Mouse (Mus musculus) left cerebral cortex, adult 18-20 months (tissue): ENCODE data around the gene Sufu. TPM values are rescaled to one million over a fixed set of nuclear protein-coding genes. Genes with fewer than 3 reads are reported as not detected.
A peak's percentile ranks its signal among the peaks of the same experiment; 100 is the strongest.

ENCODE experiments used
- DNase-seq, 2 experiments: peaks; one replicate each; pipeline ENCODE4 v3.0.0; 2021 to 2022; ENCODE audit warnings: low spot score in 2 of 2, mixed read lengths in 1 of 2
- total RNA-seq, 2 experiments: library from RNA; stranded (reverse); gene quantifications; 2 replicates each; pipeline ENCODE4 v1.2.3; 2021

Gene Sufu
- total RNA-seq, 2 experiments from 2014 or later, result 18.4 to 18.6 TPM

DNA sequence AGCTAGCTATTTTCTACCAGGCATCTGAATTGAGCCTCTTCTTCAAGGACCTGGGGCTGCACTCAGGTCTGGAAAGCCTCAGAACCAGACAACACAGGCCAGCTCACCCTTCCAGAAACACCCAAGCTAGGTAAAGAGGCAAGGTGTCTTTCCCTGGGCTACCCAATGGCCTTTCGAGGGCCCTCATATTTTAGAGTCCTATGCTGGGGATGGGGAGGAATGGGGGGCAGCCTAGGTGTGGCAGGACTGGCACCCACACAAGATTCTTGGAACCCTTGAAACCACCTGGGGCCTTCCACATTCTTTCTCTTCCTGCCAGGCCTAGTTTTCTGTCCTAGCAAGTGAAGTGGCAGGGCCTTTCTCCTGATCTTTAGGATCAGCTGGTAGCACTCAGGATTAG lies 92.8 kb downstream of the Sufu start:
- DNase-seq, result no peak

DNA sequence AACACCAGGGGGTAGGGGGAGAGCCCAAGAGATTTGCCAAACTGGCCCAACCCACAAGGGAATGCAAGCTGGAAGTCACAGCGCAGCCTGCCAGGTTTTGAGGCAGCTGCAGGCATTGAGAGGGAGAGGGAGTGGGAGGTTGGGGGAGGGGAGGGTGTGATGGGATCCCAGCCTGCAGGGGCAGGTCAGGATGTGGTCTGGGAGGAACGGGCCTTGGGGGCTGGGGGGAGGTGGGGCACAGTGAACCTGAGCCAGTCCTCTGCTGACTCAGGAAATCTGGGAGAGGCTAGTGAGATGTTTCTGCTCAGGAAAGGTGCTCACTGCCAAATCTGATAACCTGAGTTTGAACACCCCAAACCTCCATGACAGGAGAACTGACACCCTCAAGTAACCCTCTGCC lies 93.9 kb downstream of the Sufu start:
- DNase-seq, result no peak

- no peak for DNase-seq
Observed at GRCm38 (mm10) chr19:46495136-46495535, 98.4 kb downstream of the Sufu start.

GRCm38 (mm10) chr19:46497230-46497629 lies 100.5 kb downstream of the Sufu start:
- DNase-seq, result no peak

- DNase-seq, result no peak
Observed at GRCm38 (mm10) chr19:46499539-46499835, 102.8 kb downstream of the Sufu start.

- peak; percentile 91 to 94 for DNase-seq
Observed at GRCm38 (mm10) chr19:46499836-46500580, 103.3 kb downstream of the Sufu start.

DNA sequence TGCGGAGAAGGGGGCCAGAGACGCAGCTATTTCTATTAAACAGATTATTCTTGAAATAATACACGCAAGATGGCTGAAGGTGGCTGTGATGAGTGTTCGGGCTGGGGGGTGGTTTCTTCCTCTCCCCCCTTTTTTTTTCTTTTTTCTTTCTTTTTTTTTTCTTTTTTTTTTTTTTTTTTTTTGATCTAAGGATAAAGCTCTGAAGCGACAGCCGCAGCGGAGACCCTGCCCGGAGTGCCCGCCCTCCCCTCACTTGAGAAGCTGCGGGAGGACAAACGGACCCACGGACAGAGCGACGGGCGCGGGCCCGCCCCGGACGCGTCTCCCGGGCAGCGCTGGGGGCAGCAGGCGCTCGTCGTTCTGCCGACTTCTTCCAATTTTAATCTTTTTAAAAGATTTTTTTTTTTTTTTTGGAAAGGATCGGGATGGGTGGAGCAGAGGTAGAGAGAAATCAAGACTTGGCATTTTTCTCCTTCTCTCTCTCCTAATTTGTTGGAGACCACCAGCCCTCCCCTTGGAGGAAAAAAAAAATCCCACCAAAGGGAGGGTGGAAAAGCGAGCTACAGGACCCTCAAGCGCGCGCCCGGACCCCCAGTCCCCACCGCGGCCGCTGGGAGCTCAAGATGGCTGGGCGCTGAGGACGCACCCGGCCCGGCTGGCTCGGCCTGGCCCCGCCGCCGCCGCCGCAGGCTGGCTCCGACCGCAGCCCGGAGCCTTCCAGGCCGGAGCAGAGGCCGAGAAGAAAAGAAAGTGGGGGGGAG lies 104.1 kb downstream of the Sufu start:
- peak; percentile 41 to 53 for DNase-seq

DNA sequence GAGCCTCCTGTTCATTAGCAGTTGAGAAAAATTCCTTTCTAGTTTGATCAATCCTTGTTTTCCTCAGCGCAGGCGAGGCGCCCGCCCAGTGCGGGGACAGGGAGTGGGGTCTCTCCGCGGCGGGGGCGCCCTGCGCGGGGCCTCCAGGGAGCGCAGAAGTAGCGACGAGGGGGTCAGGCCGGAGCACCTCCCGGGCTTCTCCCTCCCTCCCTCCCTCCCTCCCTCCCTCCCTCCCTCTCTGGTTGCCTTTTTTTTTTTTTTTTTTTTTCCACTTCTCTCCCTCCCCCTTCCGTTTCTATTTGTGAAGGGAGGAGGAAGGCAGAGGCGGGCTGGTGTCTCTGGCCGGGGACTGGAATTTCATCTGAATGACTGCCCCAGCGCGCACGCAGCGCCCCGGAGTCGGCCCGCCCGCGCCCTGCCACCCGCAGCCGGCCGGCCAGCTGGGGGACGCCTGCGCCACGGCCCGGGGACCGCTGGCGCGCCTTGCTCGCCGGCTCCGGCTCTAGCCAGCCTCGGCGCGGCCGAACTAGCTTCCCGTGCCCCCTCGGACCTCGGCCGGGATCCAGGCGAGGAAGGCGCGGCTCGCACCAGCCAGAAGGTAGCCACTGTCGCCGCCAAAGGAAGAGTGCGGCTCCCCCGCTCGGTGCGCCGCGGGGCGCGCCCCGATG lies 104.8 kb downstream of the Sufu start, which contains the start of gene Trim8:
Gene Trim8, plus strand, starts transcription at position 302 of the 668 bp plus-strand sequence.
- peak; percentile 73 to 83 for DNase-seq

DNA sequence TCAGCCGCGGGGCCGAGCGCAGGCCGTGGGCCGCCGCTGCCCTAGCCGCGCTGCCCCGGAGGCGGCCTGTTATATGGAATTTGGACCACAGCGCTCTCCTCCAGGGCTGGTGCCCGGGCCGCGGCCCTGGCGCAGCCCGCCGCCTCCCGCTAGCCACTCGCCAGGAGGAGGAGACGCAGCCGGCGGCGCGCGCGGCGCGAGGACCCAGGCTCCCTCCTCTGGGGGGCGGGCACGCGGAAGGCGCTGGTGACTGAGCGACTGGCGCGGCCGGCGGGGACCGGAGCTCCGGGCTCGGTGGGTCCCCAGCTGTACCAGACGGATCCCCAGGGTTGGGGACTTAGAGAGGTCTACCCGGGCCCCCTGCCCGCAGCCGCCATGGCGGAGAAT lies 105.4 kb downstream of the Sufu start:
- DNase-seq, result peak; percentile 76 to 84

DNA sequence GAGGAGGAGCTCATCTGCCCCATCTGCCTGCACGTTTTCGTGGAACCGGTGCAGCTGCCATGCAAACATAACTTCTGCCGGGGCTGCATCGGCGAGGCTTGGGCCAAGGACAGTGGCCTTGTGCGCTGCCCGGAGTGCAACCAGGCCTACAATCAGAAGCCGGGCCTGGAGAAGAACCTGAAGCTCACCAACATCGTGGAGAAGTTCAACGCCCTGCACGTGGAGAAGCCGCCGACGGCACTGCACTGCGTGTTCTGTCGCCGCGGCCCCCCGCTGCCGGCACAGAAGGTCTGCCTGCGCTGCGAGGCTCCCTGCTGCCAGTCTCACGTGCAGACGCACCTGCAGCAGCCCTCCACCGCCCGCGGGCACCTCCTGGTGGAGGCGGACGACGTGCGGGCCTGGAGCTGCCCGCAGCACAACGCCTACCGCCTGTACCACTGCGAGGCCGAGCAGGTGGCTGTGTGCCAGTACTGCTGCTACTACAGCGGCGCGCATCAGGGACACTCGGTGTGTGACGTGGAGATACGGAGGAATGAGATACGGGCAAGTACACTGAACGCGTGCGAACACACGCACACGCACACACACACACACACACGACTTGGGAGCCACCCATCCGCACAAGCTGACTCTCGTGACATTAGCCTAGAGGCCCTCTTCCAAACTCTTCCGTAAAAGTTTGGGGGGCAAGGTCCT lies 105.9 kb downstream of the Sufu start:
- DNase-seq, result peak; percentile 73 to 85

GRCm38 (mm10) chr19:46503351-46504084 lies 106.8 kb downstream of the Sufu start:
- no peak for DNase-seq

DNA sequence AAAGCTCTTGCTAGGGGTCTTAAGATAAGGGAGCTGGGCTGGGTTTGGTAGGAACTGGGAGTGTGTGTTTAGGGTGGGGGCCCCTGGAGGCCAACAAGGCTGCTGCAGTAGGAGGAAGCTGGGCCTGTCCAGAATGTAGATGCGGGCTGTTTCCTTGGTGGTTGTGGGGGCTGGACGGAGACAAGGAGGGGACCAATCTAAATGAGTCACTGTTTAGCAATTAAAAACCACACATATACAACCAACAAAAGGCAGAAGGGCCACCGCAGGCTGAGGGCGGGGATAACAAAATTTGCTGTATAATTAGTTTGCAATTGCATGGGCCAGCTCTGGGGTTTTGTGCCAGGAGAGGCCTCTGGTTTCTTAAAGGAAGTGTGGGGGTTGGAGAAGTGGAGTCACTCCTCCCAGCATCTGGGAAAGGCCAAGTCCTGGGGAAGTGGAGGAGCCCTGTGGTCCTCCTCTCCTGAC lies 107.4 kb downstream of the Sufu start:
- DNase-seq, result no peak

DNA sequence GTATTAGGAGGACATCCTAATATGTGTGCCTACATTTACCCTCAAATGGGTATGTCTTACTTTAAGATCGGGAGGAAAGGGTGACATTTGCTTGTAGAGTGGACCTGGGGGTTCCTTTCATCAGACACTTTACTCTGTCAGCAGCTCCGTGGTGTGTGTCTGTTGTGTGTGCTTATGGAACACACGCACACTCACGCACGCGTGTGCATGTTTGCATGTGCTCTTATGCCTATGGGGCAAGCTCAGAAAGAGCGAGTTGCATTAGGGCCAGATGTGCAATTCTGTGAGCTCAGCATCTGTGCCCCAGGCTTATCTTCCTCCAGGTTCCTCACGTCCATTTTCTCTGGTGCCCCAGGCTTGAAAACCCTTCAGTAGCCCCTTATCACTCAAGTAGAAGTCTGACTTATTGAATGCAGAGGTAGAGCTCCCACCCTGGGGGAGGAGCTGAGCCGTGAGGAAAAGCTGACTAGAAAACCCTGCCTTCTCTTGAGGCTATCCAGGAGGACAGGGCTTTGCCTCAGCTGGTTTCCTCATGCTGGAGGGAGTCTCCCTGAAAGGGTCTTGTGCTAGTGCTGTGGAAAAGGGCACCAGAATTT lies 108.2 kb downstream of the Sufu start:
- no peak for DNase-seq

- no peak for DNase-seq
Observed at GRCm38 (mm10) chr19:46505646-46506371, 109.1 kb downstream of the Sufu start.

DNA sequence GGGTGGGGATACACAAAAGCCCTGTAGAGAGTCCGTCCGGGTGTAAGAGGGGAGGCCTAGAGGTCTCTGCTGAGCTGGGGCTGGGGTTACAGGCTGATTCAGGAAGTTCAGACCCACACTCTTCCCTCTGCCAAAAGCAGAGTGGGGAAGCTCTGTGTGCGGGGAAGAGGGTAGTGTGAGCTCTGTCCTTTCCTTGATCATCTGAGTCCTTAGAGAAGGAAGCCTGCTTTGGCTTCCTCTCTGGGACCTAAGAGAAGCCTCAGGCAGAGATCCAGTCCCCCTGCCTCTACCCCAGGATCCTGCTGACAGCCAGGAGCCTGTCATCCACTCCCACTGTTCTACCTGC lies 109.6 kb downstream of the Sufu start:
- DNase-seq, result no peak

- no peak for DNase-seq
Observed at GRCm38 (mm10) chr19:46507181-46507581, 110.5 kb downstream of the Sufu start.

- no peak for DNase-seq
Observed at GRCm38 (mm10) chr19:46507806-46508205, 111.1 kb downstream of the Sufu start.

DNA sequence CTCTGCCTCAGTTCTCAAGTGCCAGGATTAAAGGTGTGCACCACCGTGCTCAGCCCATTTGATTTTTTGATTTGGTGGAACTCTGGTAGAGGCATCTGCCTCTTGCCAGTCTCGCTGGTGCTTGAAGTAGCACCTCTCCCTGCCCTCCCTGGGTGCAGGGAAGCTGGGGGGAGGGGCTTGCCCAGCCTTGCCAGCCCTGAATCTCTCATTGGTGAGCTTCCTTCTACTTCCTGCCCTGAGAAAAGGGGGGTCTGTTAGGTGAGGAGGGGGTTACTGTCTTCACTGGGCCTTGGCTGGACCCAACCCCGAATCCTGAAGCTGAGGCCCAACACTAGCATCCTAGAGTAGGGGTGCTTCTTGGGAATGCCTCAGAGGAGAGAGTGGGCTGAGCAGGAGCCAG lies 112.0 kb downstream of the Sufu start:
- no peak for DNase-seq

- DNase-seq, result no peak
Observed at GRCm38 (mm10) chr19:46509202-46509601, 112.5 kb downstream of the Sufu start.

DNA sequence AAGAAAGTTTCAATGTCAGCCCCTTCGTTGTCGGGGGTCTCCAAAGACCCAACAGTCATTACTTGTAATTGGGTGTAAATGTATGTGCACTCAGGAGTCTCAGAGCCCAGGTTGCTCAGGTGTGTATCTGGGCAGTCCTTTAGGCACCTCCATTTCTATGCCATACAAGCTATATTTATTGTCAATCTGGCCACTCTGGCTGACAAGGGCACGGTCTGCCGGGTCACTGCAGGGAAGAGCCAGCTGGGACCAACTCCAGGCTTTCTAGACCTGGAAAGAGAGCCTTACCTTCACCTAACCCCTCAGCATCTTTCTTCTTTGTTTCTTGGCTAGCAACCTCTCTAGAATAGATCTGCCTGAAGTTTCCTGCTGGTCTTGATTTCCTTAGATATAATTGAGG lies 113.0 kb downstream of the Sufu start:
- no peak for DNase-seq
